9 mouse cellular contexts compared by ENCODE assay signal in the genomic region with DNA sequence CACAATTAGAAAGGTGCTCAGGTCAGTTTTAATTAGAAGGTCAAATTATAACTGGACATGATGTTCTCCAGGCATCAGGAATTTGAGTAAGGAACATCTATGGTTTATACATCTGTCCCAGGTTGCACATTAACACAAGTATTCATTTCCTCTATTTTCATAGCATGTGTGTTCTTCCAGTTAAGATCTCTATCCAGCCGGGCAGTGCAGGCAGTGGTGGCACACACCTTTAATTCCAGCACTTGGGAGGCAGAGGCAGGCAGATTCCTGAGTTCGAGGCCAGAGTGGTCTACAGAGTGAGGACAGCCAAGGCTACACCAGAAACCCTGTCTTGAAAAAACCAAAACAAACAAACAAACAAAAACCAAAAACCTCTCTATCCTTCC. TPM values are rescaled to one million over a fixed set of nuclear protein-coding genes. Genes with fewer than 3 reads are reported as not detected.
A peak's percentile ranks its signal among the peaks of the same experiment; 100 is the strongest.
DNase-seq lines count a peak whose midpoint lies in the region; ATAC-seq and TF ChIP-seq lines count a peak whose summit lies in the region.
"Had no signal": no experiment of that assay in that cellular context is flagged by ENCODE, and none has a peak within 500 bp of the region (broad histone marks: within the 10 kb centered on the region; RNA-seq: fewer than 3 reads in every experiment).

No protein-coding gene starts in this region.

- peak; percentile 13; the same call in 1 of the 2 replicates for ATAC-seq in kidney, embryonic 16.5 days (ENCODE audit: low FRiP score, low TSS enrichment)
- ATAC-seq in embryonic facial prominence, embryonic 11.5 days (replicated peaks; ENCODE audit: insufficient number of reproducible peaks, low FRiP score, low TSS enrichment, low read depth), result peak; percentile 3; the same call in 1 of the 2 replicates
- no peak; the same call in 1 of the 2 replicates for ATAC-seq in hindbrain, postnatal 0 days
- ATAC-seq in midbrain, embryonic 16.5 days, result peak; percentile 49; the same call in 1 of the 2 replicates

- H3K4me2 ChIP-seq in kidney, embryonic 16.5 days (replicated peaks; ENCODE audit: low read depth, low read length), result peak overlapping the region; percentile 48
- H3K4me2 ChIP-seq in embryonic facial prominence, embryonic 11.5 days (ENCODE audit: low read depth, low read length), result 0 out of 2 replicates have a peak overlapping the region, but pooled peaks have one; percentile 16
- H3K4me2 ChIP-seq in hindbrain, postnatal 0 days (ENCODE audit: low read depth, low read length), result peak overlapping the region; percentile 41
- H3K4me2 ChIP-seq in midbrain, embryonic 16.5 days (ENCODE audit: low read length), result peak overlapping the region; percentile 49

- no peaks in the 10 kb centered on the region for H3K27me3 ChIP-seq in kidney, embryonic 16.5 days (ENCODE audit: insufficient read depth, low read length)
- H3K27me3 ChIP-seq in embryonic facial prominence, embryonic 11.5 days (ENCODE audit: control insufficient read depth, insufficient read depth, low read length), result no peaks in the 10 kb centered on the region
- H3K27me3 ChIP-seq in hindbrain, postnatal 0 days (ENCODE audit: insufficient read depth, low read length), result no peaks in the 10 kb centered on the region
- H3K27me3 ChIP-seq in midbrain, embryonic 16.5 days (ENCODE audit: control insufficient read depth, insufficient read depth, low read depth, low read length), result no peaks in the 10 kb centered on the region
- H3K27me3 ChIP-seq: Patski had no signal

- no peak for TF ChIP-seq CTCF in hindbrain, postnatal 0 days (IDR thresholded peaks at IDR 0.05; ENCODE audit: low read depth)

- WGBS in kidney, embryonic 16.5 days, result 52% methylated on average over 2 of the region's 2 CpGs
- WGBS in embryonic facial prominence, embryonic 11.5 days, result 54% methylated on average over 2 of the region's 2 CpGs
- WGBS in hindbrain, postnatal 0 days, result 69% methylated on average over 2 of the region's 2 CpGs
- WGBS in midbrain, embryonic 16.5 days, result 51% methylated on average over 2 of the region's 2 CpGs

- H3K4me1 ChIP-seq in kidney, embryonic 16.5 days (ENCODE audit: insufficient read depth, low read length), result peaks cover 26% of the 10 kb centered on the region
- H3K4me1 ChIP-seq in embryonic facial prominence, embryonic 11.5 days (ENCODE audit: control insufficient read depth, insufficient read depth, low read length), result no peaks in the 10 kb centered on the region
- H3K4me1 ChIP-seq in hindbrain, postnatal 0 days (ENCODE audit: insufficient read depth, low read length), result peaks cover 8% of the 10 kb centered on the region
- peaks cover 20% of the 10 kb centered on the region for H3K4me1 ChIP-seq in midbrain, embryonic 16.5 days (ENCODE audit: control insufficient read depth, insufficient read depth, low read length)

- no peaks in the 10 kb centered on the region for H3K36me3 ChIP-seq in kidney, embryonic 16.5 days (ENCODE audit: insufficient read depth, low read length)
- no peaks in the 10 kb centered on the region for H3K36me3 ChIP-seq in embryonic facial prominence, embryonic 11.5 days (replicated peaks; ENCODE audit: control insufficient read depth, insufficient read depth, low read depth, low read length)
- H3K36me3 ChIP-seq in hindbrain, postnatal 0 days (ENCODE audit: insufficient read depth, low read length), result no peaks in the 10 kb centered on the region
- H3K36me3 ChIP-seq in midbrain, embryonic 16.5 days (ENCODE audit: control insufficient read depth, insufficient read depth, low read length), result no peaks in the 10 kb centered on the region

- peak overlapping the region; percentile 62 for H3K4me3 ChIP-seq in kidney, embryonic 16.5 days (ENCODE audit: low read length)
- peak overlapping the region; percentile 81; the same call in 1 of the 2 replicates for H3K4me3 ChIP-seq in embryonic facial prominence, embryonic 11.5 days (ENCODE audit: low read depth, low read length)
- H3K4me3 ChIP-seq in hindbrain, postnatal 0 days (ENCODE audit: low read length), result peak overlapping the region; percentile 83
- peak overlapping the region; percentile 57; the same call in 1 of the 2 replicates for H3K4me3 ChIP-seq in midbrain, embryonic 16.5 days (ENCODE audit: low read depth, low read length)

- H3K27ac ChIP-seq in kidney, embryonic 16.5 days (ENCODE audit: low read length), result 0 out of 2 replicates have a peak overlapping the region, but pooled peaks have one; percentile 25
- no peak overlapping the region for H3K27ac ChIP-seq in embryonic facial prominence, embryonic 11.5 days (replicated peaks; ENCODE audit: low read depth, low read length)
- peak overlapping the region; percentile 100 for H3K27ac ChIP-seq in hindbrain, postnatal 0 days
- peak overlapping the region; percentile 98 for H3K27ac ChIP-seq in midbrain, embryonic 16.5 days (ENCODE audit: low read length)

- H3K9me3 ChIP-seq in kidney, embryonic 16.5 days (ENCODE audit: low read length), result no peaks in the 10 kb centered on the region
- no peaks in the 10 kb centered on the region for H3K9me3 ChIP-seq in embryonic facial prominence, embryonic 11.5 days (replicated peaks; ENCODE audit: control insufficient read depth, low read length)
- no peaks in the 10 kb centered on the region for H3K9me3 ChIP-seq in hindbrain, postnatal 0 days (ENCODE audit: low read length)
- no peaks in the 10 kb centered on the region for H3K9me3 ChIP-seq in midbrain, embryonic 16.5 days (replicated peaks; ENCODE audit: control insufficient read depth, low read length, poor library complexity, severe bottlenecking)

- DNase-seq in kidney, adult 9 months, result no peak
- no peak for DNase-seq in embryonic facial prominence, embryonic 11.5 days (ENCODE audit: low spot score)
- DNase-seq in hindbrain, postnatal 0 days (ENCODE audit: low spot score), result no peak
- no peak for DNase-seq in right cerebral cortex, adult 2 months (ENCODE audit: low spot score in 2 of 2)
- DNase-seq in layer of hippocampus, adult 9-11 months, result no peak
- DNase-seq in frontal cortex, postnatal 25 days (ENCODE audit: low spot score in 2 of 2), result no peak

- peak overlapping the region; percentile 81 for H3K9ac ChIP-seq in kidney, embryonic 16.5 days (replicated peaks; ENCODE audit: low read length)
- H3K9ac ChIP-seq in embryonic facial prominence, embryonic 11.5 days (replicated peaks; ENCODE audit: low read length), result no peak overlapping the region
- H3K9ac ChIP-seq in hindbrain, postnatal 0 days (replicated peaks; ENCODE audit: low read length), result peak overlapping the region; percentile 90
- H3K9ac ChIP-seq in midbrain, embryonic 16.5 days (ENCODE audit: low read depth, low read length), result peak overlapping the region; percentile 54

RNA-seq across cellular contexts. Expression of a gene that starts 0.5 kb away (rescaled TPM):
- 0.68 and 0.82 TPM in 2 replicates for polyA plus RNA-seq in kidney, embryonic 16.5 days (2015; fragmentation: Nextera tagmentation; extraction: Ambion mirVana)
- not detected in 2 replicates for polyA plus RNA-seq in embryonic facial prominence, embryonic 11.5 days (2014; fragmentation: Nextera tagmentation; extraction: Ambion mirVana)
- total RNA-seq in hindbrain, postnatal 0 days (2014; rRNA removed), result not detected in 2 replicates
- 0.34 and 0.61 TPM in 2 replicates for polyA plus RNA-seq in hindbrain, postnatal 0 days (2015; fragmentation: Nextera tagmentation; extraction: Ambion mirVana)
- 0.31 and 0.83 TPM in 2 replicates for polyA plus RNA-seq in midbrain, embryonic 16.5 days (2015; fragmentation: Nextera tagmentation; extraction: Ambion mirVana)

RNA-seq across cellular contexts. Expression of a gene that starts 15.8 kb away (rescaled TPM):
- 61.4 and 62.3 TPM in 2 replicates for polyA plus RNA-seq in kidney, embryonic 16.5 days (2015; fragmentation: Nextera tagmentation; extraction: Ambion mirVana)
- 35.0 and 35.9 TPM in 2 replicates for polyA plus RNA-seq in embryonic facial prominence, embryonic 11.5 days (2014; fragmentation: Nextera tagmentation; extraction: Ambion mirVana)
- total RNA-seq in hindbrain, postnatal 0 days (2014; rRNA removed), result 85.9 and 93.1 TPM in 2 replicates
- polyA plus RNA-seq in hindbrain, postnatal 0 days (2015; fragmentation: Nextera tagmentation; extraction: Ambion mirVana), result 38.9 and 39.1 TPM in 2 replicates
- 55.5 and 57.1 TPM in 2 replicates for polyA plus RNA-seq in midbrain, embryonic 16.5 days (2015; fragmentation: Nextera tagmentation; extraction: Ambion mirVana)

RNA-seq across cellular contexts. Expression of a gene that starts 15.8 kb away (rescaled TPM):
- 30.1 and 32.8 TPM in 2 replicates for polyA plus RNA-seq in kidney, embryonic 16.5 days (2015; fragmentation: Nextera tagmentation; extraction: Ambion mirVana)
- polyA plus RNA-seq in embryonic facial prominence, embryonic 11.5 days (2014; fragmentation: Nextera tagmentation; extraction: Ambion mirVana), result 36.7 and 38.9 TPM in 2 replicates
- 38.6 and 39.8 TPM in 2 replicates for total RNA-seq in hindbrain, postnatal 0 days (2014; rRNA removed)
- 18.5 and 18.6 TPM in 2 replicates for polyA plus RNA-seq in hindbrain, postnatal 0 days (2015; fragmentation: Nextera tagmentation; extraction: Ambion mirVana)
- polyA plus RNA-seq in midbrain, embryonic 16.5 days (2015; fragmentation: Nextera tagmentation; extraction: Ambion mirVana), result 38.8 and 44.3 TPM in 2 replicates

RNA-seq across cellular contexts. Expression of a gene that starts 25.4 kb away (rescaled TPM):
- 6.8 and 8.4 TPM in 2 replicates for polyA plus RNA-seq in kidney, embryonic 16.5 days (2015; fragmentation: Nextera tagmentation; extraction: Ambion mirVana)
- 7.6 and 7.8 TPM in 2 replicates for polyA plus RNA-seq in embryonic facial prominence, embryonic 11.5 days (2014; fragmentation: Nextera tagmentation; extraction: Ambion mirVana)
- 3.0 and 4.9 TPM in 2 replicates for total RNA-seq in hindbrain, postnatal 0 days (2014; rRNA removed)
- 3.7 and 4.8 TPM in 2 replicates for polyA plus RNA-seq in hindbrain, postnatal 0 days (2015; fragmentation: Nextera tagmentation; extraction: Ambion mirVana)
- polyA plus RNA-seq in midbrain, embryonic 16.5 days (2015; fragmentation: Nextera tagmentation; extraction: Ambion mirVana), result 7.9 and 8.0 TPM in 2 replicates

RNA-seq across cellular contexts. Expression of a gene that starts 33.3 kb away (rescaled TPM):
- 10.1 and 11.3 TPM in 2 replicates for polyA plus RNA-seq in kidney, embryonic 16.5 days (2015; fragmentation: Nextera tagmentation; extraction: Ambion mirVana)
- 4.4 and 4.6 TPM in 2 replicates for polyA plus RNA-seq in embryonic facial prominence, embryonic 11.5 days (2014; fragmentation: Nextera tagmentation; extraction: Ambion mirVana)
- total RNA-seq in hindbrain, postnatal 0 days (2014; rRNA removed), result 28.8 and 42.7 TPM in 2 replicates
- polyA plus RNA-seq in hindbrain, postnatal 0 days (2015; fragmentation: Nextera tagmentation; extraction: Ambion mirVana), result 23.6 and 27.9 TPM in 2 replicates
- 40.3 and 42.1 TPM in 2 replicates for polyA plus RNA-seq in midbrain, embryonic 16.5 days (2015; fragmentation: Nextera tagmentation; extraction: Ambion mirVana)
